Mouse (Mus musculus): ENCODE results near the gene Armc8. TPM values are rescaled to one million over a fixed set of nuclear protein-coding genes. Genes with fewer than 3 reads are reported as not detected.

Armc8 gene
- polyA plus RNA-seq, 1 experiment, result 15.6 TPM

DNA sequence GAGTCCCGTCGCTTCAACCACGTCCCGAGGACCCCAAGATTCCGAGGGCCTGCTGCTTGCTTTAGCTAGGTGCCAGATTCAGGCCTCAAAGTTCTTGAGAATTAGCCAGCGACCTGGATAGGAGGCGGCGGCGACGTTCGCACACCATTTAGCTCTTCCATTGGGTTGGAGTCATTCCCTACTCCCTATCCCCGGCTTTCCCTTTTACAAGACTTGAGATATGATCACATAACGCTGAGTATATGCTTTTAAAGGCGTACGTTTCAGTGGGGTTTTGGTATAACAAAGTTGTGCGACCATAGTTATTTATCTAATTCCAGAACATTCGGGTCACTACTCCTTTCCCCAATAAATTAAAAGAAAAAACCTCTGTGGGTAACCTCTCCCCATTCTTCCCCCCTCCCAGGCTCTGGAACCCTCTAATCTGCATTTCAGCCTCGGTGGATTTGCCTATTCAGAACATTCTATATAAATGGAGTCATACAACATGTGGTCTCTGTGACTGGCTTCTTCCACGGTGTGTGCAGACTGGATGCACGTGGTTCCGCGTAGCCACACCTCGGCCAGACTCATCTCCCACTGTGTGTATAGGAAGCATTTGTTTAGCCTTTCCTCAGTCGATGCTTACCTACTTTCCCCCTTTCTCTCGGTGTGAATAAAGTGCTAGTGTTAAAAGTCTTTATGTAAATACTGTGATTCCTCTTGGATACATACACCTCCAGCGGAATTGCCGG, 131.5 kb downstream of the Armc8 start, which contains the start of gene Mras:
Gene Mras (minus strand): TSS at position 351 of the 734 bp plus-strand sequence.
- H3K4me1 ChIP-seq (replicated peaks; ENCODE audit: control insufficient read depth, insufficient read depth, low read length), result peaks cover 3% of the 10 kb centered on the region
- no peak for DNase-seq
- H3K36me3 ChIP-seq (ENCODE audit: control insufficient read depth, insufficient read depth, low read length), result no peaks in the 10 kb centered on the region
- no peak for TF ChIP-seq POLR2A (IDR thresholded peaks at IDR 0.05; ENCODE audit: control insufficient read depth, extremely low read depth, insufficient read depth, low read length, poor library complexity)
- TF ChIP-seq CTCF (IDR thresholded peaks at IDR 0.05; ENCODE audit: borderline replicate concordance, control insufficient read depth, extremely low read depth, insufficient read depth, low read length, poor library complexity), result no peak
- H3K27me3 ChIP-seq (ENCODE audit: control insufficient read depth, insufficient read depth, low read length), result peaks cover 5% of the 10 kb centered on the region; the same call in 1 of the 2 replicates
- H3K4me3 ChIP-seq (ENCODE audit: control insufficient read depth, insufficient read depth, low read length), result peak within 1 kb of the TSS; percentile 52
- no peak within 1 kb of the TSS for H3K27ac ChIP-seq (ENCODE audit: control insufficient read depth, insufficient read depth, low read length)
- WGBS, result 16% methylated on average over 27 of the region's 27 CpGs

DNA sequence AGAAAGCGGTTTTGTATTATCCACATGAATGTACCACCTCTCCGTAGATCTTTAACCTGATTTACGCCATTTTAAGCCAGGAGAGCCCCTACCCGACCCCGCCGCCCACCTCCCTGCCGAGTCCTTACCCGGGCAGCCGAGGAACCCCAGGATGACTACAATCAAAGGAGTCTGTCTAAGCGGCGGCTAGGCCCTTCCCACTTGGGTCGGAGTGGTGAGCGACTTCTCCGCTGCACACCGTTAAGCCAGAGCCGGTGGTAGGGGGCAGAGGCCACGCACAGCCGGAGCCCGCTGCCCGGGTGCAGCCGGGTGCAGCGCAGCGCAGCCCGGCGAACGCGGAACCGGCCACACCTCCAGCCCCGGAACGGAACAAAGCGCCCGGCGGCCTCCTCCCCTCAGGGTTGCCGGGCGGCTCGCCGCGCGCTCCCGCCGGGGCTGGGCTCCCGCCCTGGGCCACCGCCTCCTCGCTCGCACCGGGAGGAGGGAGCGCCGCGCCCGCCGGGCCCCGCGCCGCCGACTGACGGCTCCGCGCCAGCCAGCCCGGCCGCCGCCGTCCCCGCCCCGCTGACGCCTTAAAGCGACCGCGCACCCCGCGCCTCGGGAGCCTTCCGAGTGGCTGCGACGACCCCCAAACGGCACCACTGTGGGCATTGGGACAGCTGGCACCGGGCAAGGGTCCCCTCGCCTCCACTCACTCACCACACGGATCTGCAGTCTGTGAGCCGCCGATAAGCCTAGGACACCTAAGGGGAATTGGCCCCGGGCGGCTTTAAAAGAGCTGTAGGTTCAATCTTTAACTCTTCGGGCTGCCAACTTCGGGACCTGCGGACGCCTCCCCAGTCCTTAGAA, 132.3 kb downstream of the Armc8 start:
- peaks cover 3% of the 10 kb centered on the region for H3K4me1 ChIP-seq (replicated peaks; ENCODE audit: control insufficient read depth, insufficient read depth, low read length)
- TF ChIP-seq POLR2A (IDR thresholded peaks at IDR 0.05; ENCODE audit: control insufficient read depth, extremely low read depth, insufficient read depth, low read length, poor library complexity) (no peak), CTCF (IDR thresholded peaks at IDR 0.05; ENCODE audit: borderline replicate concordance, control insufficient read depth, extremely low read depth, insufficient read depth, low read length, poor library complexity) (no peak)
- DNase-seq, result peak; percentile 31
- H3K27me3 ChIP-seq (ENCODE audit: control insufficient read depth, insufficient read depth, low read length), result peaks cover 5% of the 10 kb centered on the region; the same call in 1 of the 2 replicates
- H3K36me3 ChIP-seq (ENCODE audit: control insufficient read depth, insufficient read depth, low read length), result no peaks in the 10 kb centered on the region
- no peak overlapping the region for H3K27ac ChIP-seq (ENCODE audit: control insufficient read depth, insufficient read depth, low read length)
- peak overlapping the region; percentile 52 for H3K4me3 ChIP-seq (ENCODE audit: control insufficient read depth, insufficient read depth, low read length)
- WGBS, result 3% methylated on average over 85 of the region's 86 CpGs

DNA sequence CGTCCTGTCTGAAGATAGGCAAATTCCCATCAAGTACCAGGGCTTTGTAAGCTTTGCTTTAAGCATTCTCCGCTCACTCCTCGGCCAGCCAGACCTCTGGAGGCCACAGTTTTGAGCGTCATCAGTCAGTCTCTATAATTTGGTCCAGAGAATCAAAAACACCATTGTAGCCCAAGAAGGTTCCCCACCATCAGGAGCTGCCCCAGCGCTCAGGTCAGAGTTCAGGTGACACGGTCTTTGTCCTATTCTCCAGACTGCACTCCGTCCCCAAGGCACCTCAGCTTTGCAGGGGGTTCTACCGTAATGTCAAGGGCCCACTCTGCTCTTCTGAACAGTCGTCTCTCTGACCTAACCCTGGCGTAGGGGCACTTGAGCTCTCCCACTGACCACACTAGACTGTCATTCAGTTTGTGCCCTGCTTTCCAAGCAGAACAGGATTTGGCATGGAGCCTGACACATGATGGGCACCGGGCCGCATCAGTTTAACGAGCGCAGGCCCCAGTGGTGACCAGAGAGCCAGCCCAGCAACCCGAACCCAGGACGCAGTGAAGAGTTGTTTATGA, 133.0 kb downstream of the Armc8 start:
- Histone ChIP-seq H3K36me3 (ENCODE audit: control insufficient read depth, insufficient read depth, low read length) (no peaks in the 10 kb centered on the region), H3K27ac (ENCODE audit: control insufficient read depth, insufficient read depth, low read length) (no peak overlapping the region), H3K4me3 (ENCODE audit: control insufficient read depth, insufficient read depth, low read length) (peak overlapping the region; percentile 52), H3K27me3 (ENCODE audit: control insufficient read depth, insufficient read depth, low read length) (peaks cover 5% of the 10 kb centered on the region; the same call in 1 of the 2 replicates), H3K4me1 (replicated peaks; ENCODE audit: control insufficient read depth, insufficient read depth, low read length) (peaks cover 3% of the 10 kb centered on the region)
- WGBS, result 72% methylated on average over 16 of the region's 16 CpGs
- DNase-seq, result no peak
- TF ChIP-seq CTCF (IDR thresholded peaks at IDR 0.05; ENCODE audit: borderline replicate concordance, control insufficient read depth, extremely low read depth, insufficient read depth, low read length, poor library complexity) (no peak), POLR2A (IDR thresholded peaks at IDR 0.05; ENCODE audit: control insufficient read depth, extremely low read depth, insufficient read depth, low read length, poor library complexity) (no peak)

GRCm38 (mm10) chr9:99434892-99435618, 133.6 kb downstream of the Armc8 start:
- Histone ChIP-seq H3K27ac (ENCODE audit: control insufficient read depth, insufficient read depth, low read length) (no peak overlapping the region), H3K27me3 (ENCODE audit: control insufficient read depth, insufficient read depth, low read length) (peaks cover 5% of the 10 kb centered on the region; the same call in 1 of the 2 replicates), H3K4me1 (replicated peaks; ENCODE audit: control insufficient read depth, insufficient read depth, low read length) (peaks cover 3% of the 10 kb centered on the region), H3K36me3 (ENCODE audit: control insufficient read depth, insufficient read depth, low read length) (no peaks in the 10 kb centered on the region), H3K4me3 (ENCODE audit: control insufficient read depth, insufficient read depth, low read length) (0 out of 2 replicates have a peak overlapping the region, but pooled peaks have one; percentile 10)
- no peak for DNase-seq
- 84% methylated on average over 14 of the region's 14 CpGs for WGBS
- TF ChIP-seq CTCF (IDR thresholded peaks at IDR 0.05; ENCODE audit: borderline replicate concordance, control insufficient read depth, extremely low read depth, insufficient read depth, low read length, poor library complexity) (no peak), POLR2A (IDR thresholded peaks at IDR 0.05; ENCODE audit: control insufficient read depth, extremely low read depth, insufficient read depth, low read length, poor library complexity) (no peak)

DNA sequence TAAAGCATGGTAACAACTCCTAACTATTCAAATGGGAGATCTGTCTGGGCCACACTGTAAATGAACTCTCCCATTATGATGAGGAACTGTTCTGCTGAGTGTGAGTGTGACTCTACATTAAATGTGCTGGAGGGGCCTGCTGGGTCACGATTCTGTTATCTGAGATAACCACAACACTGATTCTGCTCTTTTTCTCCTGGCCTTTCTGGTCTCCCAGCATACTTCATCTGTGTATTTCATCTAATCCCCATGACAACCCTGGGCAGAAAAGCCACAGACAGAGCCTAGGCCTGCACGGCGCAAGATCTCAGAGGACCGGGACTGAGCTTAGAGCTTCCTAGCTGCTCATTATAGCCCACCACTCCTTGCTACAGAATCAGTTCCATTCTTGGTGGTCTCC, 136.2 kb downstream of the Armc8 start:
- no peak overlapping the region for H3K27ac ChIP-seq (ENCODE audit: control insufficient read depth, insufficient read depth, low read length)

More for the DNA sequence above, 136.2 kb downstream of the Armc8 start:
- no peaks in the 10 kb centered on the region for H3K36me3 ChIP-seq (ENCODE audit: control insufficient read depth, insufficient read depth, low read length)
- H3K27me3 ChIP-seq (ENCODE audit: control insufficient read depth, insufficient read depth, low read length), result peaks cover 3% of the 10 kb centered on the region; the same call in 1 of the 2 replicates
- WGBS, result 46% methylated on average over 4 of the region's 4 CpGs
- peaks cover 3% of the 10 kb centered on the region for H3K4me1 ChIP-seq (replicated peaks; ENCODE audit: control insufficient read depth, insufficient read depth, low read length)
- TF ChIP-seq POLR2A (IDR thresholded peaks at IDR 0.05; ENCODE audit: control insufficient read depth, extremely low read depth, insufficient read depth, low read length, poor library complexity) (no peak), CTCF (IDR thresholded peaks at IDR 0.05; ENCODE audit: borderline replicate concordance, control insufficient read depth, extremely low read depth, insufficient read depth, low read length, poor library complexity) (no peak)
- no peak for DNase-seq
- no peak overlapping the region for H3K4me3 ChIP-seq (ENCODE audit: control insufficient read depth, insufficient read depth, low read length)
